Mouse (Mus musculus): ENCODE data around the gene Gramd2. TPM values are rescaled to one million over a fixed set of nuclear protein-coding genes. Genes with fewer than 3 reads are reported as not detected.
"Not testable (repeated sequence)": the region's sequence is repeated elsewhere in the genome, so short reads cannot be mapped to it uniquely, and the experiment has no call there.

Gramd2 gene
- polyA plus RNA-seq, 1 experiment: 6.3 TPM

DNA sequence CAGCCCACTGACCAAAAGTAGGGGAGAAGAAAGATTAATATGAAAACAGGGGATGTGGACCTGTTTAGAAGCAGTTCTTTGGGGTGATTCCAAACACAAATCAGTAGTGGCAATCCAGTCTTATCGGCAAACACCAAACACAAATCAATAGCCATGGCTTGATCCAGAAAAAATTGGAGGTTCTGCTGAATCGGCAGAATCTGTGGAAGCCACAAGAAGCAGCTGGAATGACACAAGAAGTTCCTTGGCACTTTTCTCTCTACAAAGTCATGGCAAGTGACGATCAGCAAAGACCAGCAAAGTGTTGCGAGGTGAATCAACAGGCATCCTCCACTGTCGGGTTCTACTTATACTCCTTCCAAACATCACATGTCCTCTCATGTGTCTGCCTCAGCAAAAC, 41.2 kb downstream of the Gramd2 start:
- DNase-seq (ENCODE audit: low spot score): no peak

- DNase-seq (ENCODE audit: low spot score): no peak
Observed at GRCm38 (mm10) chr9:59723096-59723657, 43.2 kb downstream of the Gramd2 start.

- no peak for DNase-seq (ENCODE audit: low spot score)
Observed at GRCm38 (mm10) chr9:59723791-59724442, 44.0 kb downstream of the Gramd2 start.

- no peak for DNase-seq (ENCODE audit: low spot score)
Observed at GRCm38 (mm10) chr9:59725515-59725914, 45.6 kb downstream of the Gramd2 start.

- no peak for DNase-seq (ENCODE audit: low spot score)
Observed at GRCm38 (mm10) chr9:59727569-59728286, 47.8 kb downstream of the Gramd2 start.

DNA sequence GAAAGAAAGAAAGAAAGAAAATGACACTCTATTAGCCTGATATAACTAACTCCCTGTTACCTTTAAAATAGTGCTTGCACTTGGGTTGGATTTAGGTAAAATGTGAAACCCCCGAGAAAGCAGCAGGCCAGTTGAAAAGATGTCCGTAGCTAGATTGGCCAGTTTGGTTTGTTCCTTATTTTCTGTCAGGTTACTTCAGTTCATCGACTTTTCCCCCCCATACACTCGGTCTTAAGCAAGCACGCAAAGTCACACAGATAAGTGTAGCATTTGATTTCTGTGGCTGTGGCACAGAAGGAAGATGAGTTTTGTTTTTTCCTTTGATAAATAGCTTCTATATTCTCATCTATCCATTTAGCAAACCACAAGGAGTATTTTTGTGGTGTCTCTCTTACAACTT, 51.2 kb downstream of the Gramd2 start:
- DNase-seq (ENCODE audit: low spot score): no peak

- no peak for DNase-seq (ENCODE audit: low spot score)
Observed at GRCm38 (mm10) chr9:59733075-59733474, 53.1 kb downstream of the Gramd2 start.

DNA sequence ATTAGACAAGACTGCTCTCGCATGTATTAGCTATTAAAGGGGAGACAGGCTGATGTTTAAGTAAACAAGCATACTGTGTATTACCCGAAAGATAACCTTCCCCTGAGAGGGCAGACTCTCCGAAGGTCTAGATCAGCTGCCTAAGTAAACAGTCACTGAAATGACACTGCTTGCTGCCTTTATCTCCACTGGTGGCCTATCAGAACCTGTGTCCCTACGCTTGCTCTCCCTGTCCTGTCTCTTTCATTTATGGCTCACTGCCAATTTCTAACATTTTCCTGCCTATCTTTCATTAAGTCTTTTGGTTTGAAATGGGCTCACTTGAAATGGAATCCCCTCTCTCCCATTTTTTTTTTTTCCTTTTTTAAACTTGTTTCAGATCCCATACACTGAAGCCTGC, 55.5 kb downstream of the Gramd2 start:
- no peak for DNase-seq (ENCODE audit: low spot score)

DNA sequence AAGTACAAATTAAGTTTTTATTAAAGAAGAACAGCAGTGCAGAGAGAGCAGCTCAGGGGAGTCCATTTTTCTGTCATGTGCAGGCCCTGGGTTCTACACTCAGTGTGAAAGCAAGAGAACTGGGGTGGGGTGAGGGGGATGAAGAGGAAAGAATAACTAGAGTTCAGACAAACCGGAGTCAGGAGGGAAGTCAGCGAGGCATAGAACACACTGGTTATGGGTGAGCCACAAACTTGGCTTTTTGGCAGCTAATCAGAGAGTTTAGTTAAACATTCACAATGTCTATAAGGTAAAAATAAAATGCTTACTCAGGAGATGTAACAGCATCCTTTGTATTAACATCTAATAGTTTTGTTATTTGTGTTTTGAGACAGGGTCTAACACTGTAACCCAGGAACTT, 60.6 kb downstream of the Gramd2 start:
- no peak for DNase-seq (ENCODE audit: low spot score)

GRCm38 (mm10) chr9:59743903-59744302, 64.0 kb downstream of the Gramd2 start:
- DNase-seq (ENCODE audit: low spot score): no peak

- DNase-seq (ENCODE audit: low spot score): no peak
Observed at GRCm38 (mm10) chr9:59748387-59748786, 68.4 kb downstream of the Gramd2 start.

- no peak for DNase-seq (ENCODE audit: low spot score)
Observed at GRCm38 (mm10) chr9:59748969-59749368, 69.0 kb downstream of the Gramd2 start.

GRCm38 (mm10) chr9:59749581-59750265, 69.8 kb downstream of the Gramd2 start:
- DNase-seq (ENCODE audit: low spot score): no peak

- DNase-seq (ENCODE audit: low spot score): peak; percentile 99
Observed at GRCm38 (mm10) chr9:59750267-59751065, 70.5 kb downstream of the Gramd2 start, which contains the start of the genes Senp8 and Myo9a. Gene Senp8, minus strand, starts transcription at chr9:59750710. Gene Myo9a, plus strand, starts transcription at chr9:59750896.

DNA sequence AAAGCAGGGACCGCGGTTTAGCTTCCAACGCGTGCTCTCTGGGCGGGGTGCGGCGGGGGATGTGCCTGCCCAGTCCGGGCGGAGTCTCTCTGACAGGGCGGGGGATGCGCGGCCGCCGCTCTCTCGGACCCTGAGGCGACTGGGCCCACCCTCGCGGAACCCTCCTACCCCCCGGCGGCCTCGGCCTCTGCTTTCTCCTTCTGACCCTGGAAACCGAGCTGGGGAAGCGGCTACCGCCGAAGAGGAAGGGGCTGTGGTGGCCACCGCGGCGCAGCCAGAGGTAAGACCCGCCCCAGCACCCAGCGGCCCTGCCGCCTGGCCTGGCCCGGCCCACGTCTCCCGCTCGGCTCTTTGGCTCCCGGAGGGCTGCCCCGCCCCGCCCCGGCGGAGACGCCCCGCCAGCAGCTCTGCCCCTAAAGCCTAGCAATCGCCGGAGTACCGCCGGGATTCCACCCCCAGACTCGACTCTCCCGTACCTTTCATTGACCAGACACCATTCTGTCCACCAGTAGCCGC, 71.2 kb downstream of the Gramd2 start:
- DNase-seq (ENCODE audit: low spot score): peak; percentile 96

DNA sequence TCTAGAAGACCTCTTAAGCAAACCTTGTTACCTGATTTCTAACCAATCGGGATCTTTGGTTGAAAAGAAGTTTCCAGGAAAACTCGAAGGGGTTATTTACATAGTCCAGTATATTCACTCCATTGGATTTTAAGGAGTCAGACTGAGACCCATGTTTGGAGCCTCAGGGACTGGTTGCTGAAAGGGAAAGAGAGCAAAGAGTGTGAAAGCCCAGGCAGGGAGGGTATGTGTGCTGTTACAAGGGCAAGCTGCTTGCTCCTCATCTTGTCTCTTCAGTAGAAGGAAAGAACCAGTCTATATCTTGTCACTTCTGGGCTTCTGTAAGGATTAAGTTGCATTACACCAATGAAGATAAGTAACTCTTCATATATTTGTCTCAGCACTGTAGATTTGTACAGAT, 72.0 kb downstream of the Gramd2 start:
- no peak for DNase-seq (ENCODE audit: low spot score)

DNA sequence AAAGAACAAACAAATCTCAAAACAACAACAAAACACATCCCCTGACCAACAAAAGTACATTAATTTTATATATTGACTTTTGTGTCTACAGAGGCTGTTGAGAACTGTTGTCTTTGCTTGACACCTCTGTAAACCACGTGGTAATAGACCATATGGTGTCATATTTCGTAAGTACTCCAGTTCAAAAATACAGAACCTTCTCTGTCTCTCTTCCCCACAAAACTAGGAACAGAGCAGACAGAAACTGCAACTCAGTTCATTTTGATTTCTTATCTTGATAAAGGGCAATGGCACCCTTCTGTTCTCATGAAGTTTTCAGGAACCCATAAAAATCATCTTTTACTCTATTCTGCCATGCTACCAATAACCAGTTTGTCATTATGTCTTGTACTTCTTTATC, 75.3 kb downstream of the Gramd2 start:
- no peak for DNase-seq (ENCODE audit: low spot score)

- not testable (repeated sequence) for DNase-seq (ENCODE audit: low spot score)
Observed at GRCm38 (mm10) chr9:59757016-59757415, 77.1 kb downstream of the Gramd2 start.

GRCm38 (mm10) chr9:59760515-59760914, 80.6 kb downstream of the Gramd2 start:
- DNase-seq (ENCODE audit: low spot score): no peak

GRCm38 (mm10) chr9:59766966-59767461, 87.1 kb downstream of the Gramd2 start:
- not testable (repeated sequence) for DNase-seq (ENCODE audit: low spot score)

Data from urinary bladder, adult 2 months (tissue).